Mouse (Mus musculus) E14TG2a.4 (cell line): ENCODE data around the gene Fam163a.

ENCODE experiments used
- CTCF ChIP-seq: conservative IDR thresholded peaks from 2 replicates; pipeline ENCODE4 v1.5.1; 2014; ENCODE audit warnings: low read length
- NANOG ChIP-seq: IDR thresholded peaks from 2 replicates; pipeline ENCODE4 v1.6.1; 2014; ENCODE audit warnings: borderline replicate concordance, low read length, mixed read lengths

- TF ChIP-seq CTCF (no peak), NANOG (no peak)
Measured at GRCm38 (mm10) chr1:156090042-156090441, 114.8 kb downstream of the Fam163a start.
